Mouse (Mus musculus): ENCODE measurements around the gene Smarcd1. TPM values are rescaled to one million over a fixed set of nuclear protein-coding genes. Genes with fewer than 3 reads are reported as not detected.

Gene Smarcd1
- polyA plus RNA-seq, 1 experiment from 2014 or later, result 118 TPM

- peak overlapping the region; percentile 73 for H3K4me3 ChIP-seq
- peak overlapping the region; percentile 78 for H3K27ac ChIP-seq
- 0% methylated on average over 1 of the region's 1 CpGs for WGBS
- H3K9me3 ChIP-seq (replicated peaks), result no peaks in the 10 kb centered on the region
- 0 out of 2 replicates have a peak, but pooled peaks have one; percentile 13 for ATAC-seq
- H3K4me1 ChIP-seq, result peaks cover 56% of the 10 kb centered on the region
- peaks cover 44% of the 10 kb centered on the region for H3K27me3 ChIP-seq
- H3K9ac ChIP-seq, result peak overlapping the region; percentile 88; the same call in 1 of the 2 replicates
- H3K36me3 ChIP-seq (ENCODE audit: poor library complexity, severe bottlenecking), result no peaks in the 10 kb centered on the region
- H3K4me2 ChIP-seq, result peak overlapping the region; percentile 91
Measured at GRCm38 (mm10) chr15:99669392-99669791, 32.5 kb upstream of the Smarcd1 start.

DNA sequence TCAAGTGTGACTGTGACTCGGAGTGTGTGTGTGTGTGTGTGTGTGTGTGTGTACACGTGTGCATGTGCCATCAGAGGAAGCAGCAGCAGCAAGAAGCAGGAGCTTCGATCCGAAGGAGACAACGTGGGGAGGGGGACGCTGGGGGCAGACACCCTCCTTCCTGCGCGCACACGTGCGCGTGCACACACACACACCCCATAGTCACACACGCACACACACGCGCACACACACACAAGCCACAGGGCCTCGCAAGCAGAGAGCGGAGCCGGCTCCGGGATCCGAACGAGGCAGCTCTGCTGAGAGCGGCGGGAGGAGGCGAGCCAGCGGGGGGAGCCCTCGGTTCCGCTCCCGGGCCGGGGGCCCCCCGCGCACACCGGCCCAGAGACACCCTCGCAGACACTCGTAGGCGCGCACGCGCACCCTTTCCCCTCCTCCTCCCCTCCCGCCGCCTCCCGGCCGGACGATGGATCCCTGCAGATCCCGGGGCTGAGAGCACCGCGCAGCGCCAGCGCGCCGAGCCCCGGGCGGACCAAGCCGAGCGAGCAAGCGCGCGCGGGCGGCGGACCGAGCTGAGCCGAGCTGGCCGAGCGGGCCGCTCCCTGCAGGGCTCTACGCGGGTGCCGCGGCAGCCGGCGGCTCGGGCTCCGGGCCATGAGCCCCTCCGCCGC is 31.6 kb upstream of the Smarcd1 start, which contains the start of gene Asic1:
Gene Asic1, plus strand, starts transcription at position 215 of the 668 bp plus-strand sequence.
- Histone ChIP-seq H3K9me3 (replicated peaks) (no peaks in the 10 kb centered on the region), H3K4me1 (peaks cover 47% of the 10 kb centered on the region), H3K36me3 (ENCODE audit: poor library complexity, severe bottlenecking) (no peaks in the 10 kb centered on the region), H3K27me3 (peaks cover 41% of the 10 kb centered on the region), H3K4me3 (peak within 1 kb of the TSS; percentile 73), H3K4me2 (peak within 1 kb of the TSS; percentile 91), H3K9ac (peak within 1 kb of the TSS; percentile 88), H3K27ac (peak within 1 kb of the TSS; percentile 78)
- under 1% methylated on average over 62 of the region's 74 CpGs for WGBS
- ATAC-seq, result peak; percentile 67

- WGBS, result 19% methylated on average over 9 of the region's 17 CpGs
- Histone ChIP-seq H3K27me3 (peaks cover 33% of the 10 kb centered on the region), H3K9ac (peak overlapping the region; percentile 88), H3K4me3 (peak overlapping the region; percentile 73), H3K4me1 (peaks cover 43% of the 10 kb centered on the region), H3K27ac (peak overlapping the region; percentile 78), H3K4me2 (peak overlapping the region; percentile 91), H3K36me3 (ENCODE audit: poor library complexity, severe bottlenecking) (no peaks in the 10 kb centered on the region), H3K9me3 (replicated peaks) (no peaks in the 10 kb centered on the region)
- peak; percentile 26; the same call in 1 of the 2 replicates for ATAC-seq
Measured at GRCm38 (mm10) chr15:99670964-99671670, 30.8 kb upstream of the Smarcd1 start.

GRCm38 (mm10) chr15:99671783-99672182 is 30.1 kb upstream of the Smarcd1 start:
- no peak for ATAC-seq
- 76% methylated on average over 14 of the region's 14 CpGs for WGBS
- Histone ChIP-seq H3K27ac (no peak overlapping the region), H3K9ac (no peak overlapping the region), H3K4me1 (peaks cover 42% of the 10 kb centered on the region), H3K4me2 (peak overlapping the region; percentile 91), H3K27me3 (peaks cover 27% of the 10 kb centered on the region), H3K36me3 (ENCODE audit: poor library complexity, severe bottlenecking) (no peaks in the 10 kb centered on the region), H3K9me3 (replicated peaks) (no peaks in the 10 kb centered on the region), H3K4me3 (peak overlapping the region; percentile 73)

- Histone ChIP-seq H3K4me1 (peaks cover 42% of the 10 kb centered on the region), H3K4me2 (no peak overlapping the region), H3K9ac (no peak overlapping the region), H3K4me3 (no peak overlapping the region), H3K9me3 (replicated peaks) (no peaks in the 10 kb centered on the region), H3K36me3 (ENCODE audit: poor library complexity, severe bottlenecking) (no peaks in the 10 kb centered on the region), H3K27ac (no peak overlapping the region), H3K27me3 (peaks cover 27% of the 10 kb centered on the region)
- ATAC-seq, result no peak
- WGBS, result 81% methylated on average over 3 of the region's 3 CpGs
Measured at GRCm38 (mm10) chr15:99674866-99675265, 27.1 kb upstream of the Smarcd1 start.

- no peak overlapping the region for H3K9ac ChIP-seq
- 22% methylated on average over 8 of the region's 8 CpGs for WGBS
Measured at GRCm38 (mm10) chr15:99677089-99677488, 24.8 kb upstream of the Smarcd1 start.

GRCm38 (mm10) chr15:99678063-99678800 is 23.7 kb upstream of the Smarcd1 start:
- H3K27me3 ChIP-seq, result peaks cover 7% of the 10 kb centered on the region; the same call in 1 of the 2 replicates
- H3K4me1 ChIP-seq, result peaks cover 26% of the 10 kb centered on the region
- H3K4me2 ChIP-seq, result no peak overlapping the region
- H3K36me3 ChIP-seq (ENCODE audit: poor library complexity, severe bottlenecking), result no peaks in the 10 kb centered on the region
- ATAC-seq, result 0 out of 2 replicates have a peak, but pooled peaks have one; percentile 27
- WGBS, result 15% methylated on average over 13 of the region's 13 CpGs
- no peak overlapping the region for H3K4me3 ChIP-seq
- no peak overlapping the region for H3K9ac ChIP-seq
- H3K9me3 ChIP-seq (replicated peaks), result 0 out of 2 replicates have a peak, but pooled peaks cover 2% of the 10 kb centered on the region
- H3K27ac ChIP-seq, result no peak overlapping the region

More at GRCm38 (mm10) chr15:99677089-99677488, 24.8 kb upstream of the Smarcd1 start:
- peak; percentile 76 for ATAC-seq
- no peaks in the 10 kb centered on the region for H3K36me3 ChIP-seq (ENCODE audit: poor library complexity, severe bottlenecking)
- peaks cover 30% of the 10 kb centered on the region for H3K4me1 ChIP-seq
- H3K4me3 ChIP-seq, result no peak overlapping the region
- peak overlapping the region; percentile 19; the same call in 1 of the 2 replicates for H3K4me2 ChIP-seq
- H3K27me3 ChIP-seq, result peaks cover 17% of the 10 kb centered on the region
- peak overlapping the region; percentile 73 for H3K27ac ChIP-seq
- H3K9me3 ChIP-seq (replicated peaks), result no peaks in the 10 kb centered on the region

DNA sequence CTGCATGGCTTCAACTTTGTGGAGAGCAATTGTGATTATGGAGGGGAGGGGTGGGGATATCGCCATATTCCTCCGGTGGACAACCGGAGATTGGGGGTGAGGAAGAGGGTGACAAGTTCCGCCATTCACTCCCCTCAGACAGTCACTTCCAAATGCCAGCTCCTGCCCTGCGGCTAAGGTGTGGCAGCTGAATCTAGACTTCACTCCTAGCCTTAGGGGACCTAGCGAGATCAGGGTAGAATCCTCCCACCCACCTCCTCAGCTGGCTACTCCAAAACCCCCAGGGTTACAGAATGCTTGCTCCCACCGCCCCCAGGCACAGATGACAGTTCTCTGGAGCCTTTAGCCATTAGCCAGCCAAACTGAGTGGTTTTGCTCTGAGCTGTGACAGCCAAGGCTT is 22.9 kb upstream of the Smarcd1 start:
- Histone ChIP-seq H3K4me3 (no peak overlapping the region), H3K9me3 (replicated peaks) (0 out of 2 replicates have a peak, but pooled peaks cover 2% of the 10 kb centered on the region), H3K4me2 (no peak overlapping the region), H3K4me1 (peaks cover 26% of the 10 kb centered on the region), H3K27me3 (0 out of 2 replicates have a peak, but pooled peaks cover 4% of the 10 kb centered on the region), H3K27ac (no peak overlapping the region), H3K36me3 (ENCODE audit: poor library complexity, severe bottlenecking) (0 out of 2 replicates have a peak, but pooled peaks cover 2% of the 10 kb centered on the region), H3K9ac (no peak overlapping the region)
- WGBS, result 70% methylated on average over 7 of the region's 7 CpGs
- no peak for ATAC-seq

DNA sequence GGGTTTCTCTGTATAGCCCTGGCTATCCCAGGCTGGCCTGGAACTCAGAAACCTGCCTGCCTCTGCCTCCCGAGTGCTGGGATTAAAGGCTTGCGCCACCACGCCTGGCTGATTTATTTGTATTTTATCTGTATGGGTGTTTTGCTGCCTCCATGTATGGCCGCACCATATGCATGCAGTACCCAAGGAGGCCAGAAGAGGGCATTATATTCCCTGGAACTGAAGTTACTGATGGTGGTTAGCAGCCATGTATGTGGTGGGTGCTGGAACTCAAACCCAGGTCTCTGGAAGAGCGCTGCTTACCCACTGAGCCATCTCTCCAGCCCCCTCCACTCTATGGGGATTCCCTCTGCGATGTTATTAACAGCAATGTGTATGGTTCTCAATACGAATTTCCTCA is 19.0 kb upstream of the Smarcd1 start:
- peaks cover 8% of the 10 kb centered on the region for H3K4me1 ChIP-seq
- H3K4me3 ChIP-seq, result no peak overlapping the region
- ATAC-seq, result no peak
- 0 out of 2 replicates have a peak, but pooled peaks cover 4% of the 10 kb centered on the region for H3K27me3 ChIP-seq
- 0 out of 2 replicates have a peak, but pooled peaks cover 9% of the 10 kb centered on the region for H3K36me3 ChIP-seq (ENCODE audit: poor library complexity, severe bottlenecking)
- H3K4me2 ChIP-seq, result no peak overlapping the region
- H3K9ac ChIP-seq, result no peak overlapping the region
- WGBS, result 93% methylated on average over 7 of the region's 7 CpGs
- H3K27ac ChIP-seq, result no peak overlapping the region
- 0 out of 2 replicates have a peak, but pooled peaks cover 2% of the 10 kb centered on the region for H3K9me3 ChIP-seq (replicated peaks)

DNA sequence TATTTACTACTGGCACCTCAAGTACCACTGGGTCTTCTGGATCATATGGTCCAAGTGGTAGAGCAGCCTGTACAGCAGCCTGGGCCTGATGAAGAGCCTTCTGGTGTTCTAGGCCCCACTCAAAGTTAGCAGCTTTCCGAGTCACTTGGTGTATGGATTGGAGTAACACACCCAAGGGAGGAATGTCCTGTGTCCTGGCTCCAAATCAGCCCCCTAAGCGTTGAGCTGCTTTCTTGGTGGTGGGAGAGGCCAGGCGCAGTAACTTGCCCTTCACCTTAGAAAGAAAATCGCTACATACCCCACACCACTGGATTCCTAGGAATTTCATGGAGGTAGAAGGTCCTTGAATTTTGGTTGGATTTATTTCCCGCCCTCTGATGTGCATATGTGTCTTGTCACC is 17.8 kb upstream of the Smarcd1 start:
- Histone ChIP-seq H3K4me2 (no peak overlapping the region), H3K27ac (no peak overlapping the region), H3K9ac (no peak overlapping the region), H3K9me3 (replicated peaks) (0 out of 2 replicates have a peak, but pooled peaks cover 2% of the 10 kb centered on the region), H3K27me3 (no peaks in the 10 kb centered on the region), H3K36me3 (ENCODE audit: poor library complexity, severe bottlenecking) (0 out of 2 replicates have a peak, but pooled peaks cover 9% of the 10 kb centered on the region), H3K4me1 (no peaks in the 10 kb centered on the region; the same call in 1 of the 2 replicates), H3K4me3 (no peak overlapping the region)
- no peak for ATAC-seq
- WGBS, result 95% methylated on average over 5 of the region's 5 CpGs

DNA sequence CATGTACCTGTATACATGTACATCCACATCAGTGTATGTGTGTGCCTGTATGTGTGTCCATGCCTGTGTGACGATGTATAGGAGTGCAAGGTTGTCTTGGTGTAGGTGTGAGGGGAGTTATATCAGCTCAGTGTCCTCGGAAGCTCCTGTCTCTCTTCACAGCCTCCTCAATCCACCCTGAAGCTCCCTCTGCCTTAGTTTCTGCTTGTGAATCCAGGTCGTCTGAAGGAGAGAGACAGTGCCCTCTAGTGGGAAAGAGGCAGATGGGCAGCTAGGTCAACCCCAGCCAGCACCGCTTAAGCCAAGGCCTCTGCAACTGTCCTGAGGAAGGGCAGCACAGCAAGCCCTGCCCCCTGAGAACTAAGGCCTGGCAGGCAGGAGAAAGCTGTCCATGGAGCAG is 13.2 kb upstream of the Smarcd1 start:
- Histone ChIP-seq H3K4me1 (peaks cover 19% of the 10 kb centered on the region), H3K4me3 (no peak overlapping the region), H3K27ac (no peak overlapping the region), H3K36me3 (ENCODE audit: poor library complexity, severe bottlenecking) (0 out of 2 replicates have a peak, but pooled peaks cover 9% of the 10 kb centered on the region), H3K9me3 (replicated peaks) (no peaks in the 10 kb centered on the region), H3K9ac (no peak overlapping the region), H3K4me2 (no peak overlapping the region), H3K27me3 (no peaks in the 10 kb centered on the region)
- WGBS, result 7% methylated on average over 4 of the region's 4 CpGs
- peak; percentile 53; the same call in 1 of the 2 replicates for ATAC-seq

Measured in forebrain, embryonic 13.5 days (tissue).